Mouse (Mus musculus): ENCODE results near the gene D5Ertd579e. TPM values are rescaled to one million over a fixed set of nuclear protein-coding genes. Genes with fewer than 3 reads are reported as not detected.
A peak's percentile ranks its signal among the peaks of the same experiment; 100 is the strongest.

The D5Ertd579e gene
- total RNA-seq, 2 experiments from 2014 or later, result 21.0 to 25.7 TPM

DNA sequence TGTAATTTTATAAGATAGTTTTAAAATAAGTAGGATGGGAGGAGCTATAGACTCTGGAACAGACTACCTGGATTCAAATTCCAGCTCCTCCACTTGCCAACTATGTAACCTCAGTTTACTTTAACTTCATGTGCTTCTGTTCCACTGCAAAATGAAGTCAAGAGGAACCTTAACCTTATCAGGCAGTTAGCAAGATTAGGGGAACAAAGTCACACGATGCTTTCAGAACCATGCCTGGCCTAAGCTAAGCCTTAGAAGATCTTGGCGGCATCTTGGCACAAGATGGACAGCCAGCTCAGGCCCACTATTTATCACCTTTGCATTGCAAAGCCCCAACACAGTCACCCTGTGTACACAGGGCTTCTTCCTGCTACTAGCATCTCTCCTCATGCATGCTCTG, 116.8 kb downstream of the D5Ertd579e start:
- ATAC-seq (replicated peaks; ENCODE audit: low FRiP score, low TSS enrichment, poor library complexity, severe bottlenecking), result no peak

DNA sequence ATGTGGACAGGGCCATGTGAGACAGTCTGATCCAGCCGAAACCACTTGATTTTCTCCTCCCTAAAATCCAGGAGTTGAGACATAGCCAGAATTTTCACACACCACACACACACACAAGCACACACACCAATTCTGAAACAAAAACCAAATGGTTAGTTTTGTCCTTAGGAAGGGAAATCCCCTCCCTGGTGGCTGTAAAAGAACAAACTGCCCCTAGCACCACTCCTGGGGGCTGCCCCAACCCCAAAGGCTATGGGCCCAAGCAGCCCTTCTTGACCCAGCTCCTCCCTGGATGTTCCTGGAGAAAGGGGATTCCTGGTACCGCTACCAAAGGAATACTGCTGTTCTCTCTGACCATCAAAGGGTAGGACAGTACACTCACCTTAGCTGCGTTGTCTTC, 119.4 kb downstream of the D5Ertd579e start:
- no peak for ATAC-seq (replicated peaks; ENCODE audit: low FRiP score, low TSS enrichment, poor library complexity, severe bottlenecking)

DNA sequence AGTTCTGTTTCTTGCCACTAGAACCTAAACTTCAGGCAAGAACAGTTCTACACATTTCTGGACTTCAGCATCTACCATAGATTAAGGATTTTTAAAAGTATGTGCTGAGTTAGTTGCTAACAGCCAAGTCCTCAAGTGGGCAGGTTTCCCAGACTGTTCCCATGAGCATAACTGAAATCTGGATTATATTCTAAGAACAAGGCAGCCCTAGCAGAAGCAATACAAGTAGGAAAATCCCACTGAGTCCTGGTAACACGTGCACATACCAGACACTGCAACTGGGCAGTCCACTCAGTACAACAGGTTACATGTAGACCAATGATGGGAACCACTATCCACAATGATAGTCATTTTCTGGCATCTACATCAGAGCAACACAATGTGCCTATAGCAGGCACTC, 120.1 kb downstream of the D5Ertd579e start:
- no peak for ATAC-seq (replicated peaks; ENCODE audit: low FRiP score, low TSS enrichment, poor library complexity, severe bottlenecking)

DNA sequence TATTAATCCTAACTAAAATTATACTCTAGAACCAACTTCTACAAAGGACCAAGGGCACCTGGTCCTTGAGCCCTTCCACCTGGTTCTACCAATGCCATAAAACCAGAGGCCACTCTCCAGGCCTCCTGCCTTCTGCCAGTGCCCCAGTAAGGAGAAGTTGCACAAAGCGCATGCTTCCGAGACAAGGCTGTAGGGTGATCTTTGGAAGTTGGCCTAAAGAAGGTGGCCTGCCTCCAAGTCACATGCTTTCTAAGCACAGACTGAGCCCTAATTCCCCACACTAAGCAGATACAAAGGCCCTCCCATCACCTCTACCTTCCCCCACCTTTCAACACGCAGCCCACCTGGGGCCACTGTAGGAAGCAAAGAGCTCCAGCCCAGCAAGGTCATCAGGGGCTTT, 120.6 kb downstream of the D5Ertd579e start:
- ATAC-seq (replicated peaks; ENCODE audit: low FRiP score, low TSS enrichment, poor library complexity, severe bottlenecking), result no peak

DNA sequence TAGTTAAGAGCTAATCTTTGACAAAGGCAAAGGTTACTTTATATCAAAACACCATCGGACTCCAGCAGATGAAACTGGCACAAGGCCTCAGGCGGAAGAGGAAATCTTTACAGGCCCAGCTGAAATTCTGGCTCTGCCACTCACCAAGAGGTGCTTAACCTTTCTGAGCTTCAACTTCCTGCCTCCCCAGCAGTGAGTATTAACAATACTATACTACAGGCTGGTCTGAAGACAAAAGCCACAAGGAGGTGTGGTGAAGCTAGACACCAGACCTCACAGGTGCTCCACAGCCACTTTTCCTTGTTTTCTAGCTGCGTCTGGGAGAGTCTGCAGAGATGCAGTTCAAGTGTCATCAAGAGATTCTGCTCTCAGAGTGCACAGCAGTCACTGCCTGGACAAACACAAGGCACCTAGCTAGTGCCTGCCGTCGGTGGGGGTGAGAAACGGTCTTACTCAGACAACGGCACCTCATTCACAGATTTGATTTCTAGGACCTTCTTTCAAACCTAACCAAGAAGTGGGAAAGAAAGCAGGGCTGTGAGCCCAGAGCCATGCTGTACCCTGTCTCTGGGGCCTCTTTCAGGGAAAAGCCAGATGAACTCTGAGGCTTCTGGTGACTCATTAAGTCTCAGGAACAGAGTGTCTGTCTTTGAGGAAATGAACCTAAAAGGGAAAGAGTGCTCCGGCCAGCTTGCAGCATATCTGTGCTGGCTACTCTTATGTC, 121.5 kb downstream of the D5Ertd579e start:
- ATAC-seq (replicated peaks; ENCODE audit: low FRiP score, low TSS enrichment, poor library complexity, severe bottlenecking), result no peak

DNA sequence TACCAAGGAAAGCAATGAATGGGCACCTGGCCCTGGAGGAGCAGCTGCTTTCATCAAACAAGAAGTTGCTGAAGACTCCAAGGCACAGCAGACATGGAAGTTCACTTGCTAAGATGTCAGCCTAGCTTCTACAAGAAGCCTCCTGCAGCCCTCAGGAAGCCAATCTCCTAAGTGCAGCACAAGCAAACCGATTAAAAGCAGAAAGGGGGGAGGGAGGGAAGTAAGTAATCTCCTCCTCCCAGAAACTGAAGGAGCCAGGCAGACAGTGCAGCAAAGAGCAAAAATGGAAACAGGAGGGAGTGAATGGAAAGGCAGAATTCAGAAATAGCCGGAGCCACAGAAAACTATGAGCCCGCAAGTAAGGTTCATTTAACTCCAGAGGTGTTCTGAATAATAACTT, 122.5 kb downstream of the D5Ertd579e start:
- peak; percentile 95 for ATAC-seq (replicated peaks; ENCODE audit: low FRiP score, low TSS enrichment, poor library complexity, severe bottlenecking)

GRCm38 (mm10) chr5:36571371-36571770, 124.5 kb downstream of the D5Ertd579e start:
- ATAC-seq (replicated peaks; ENCODE audit: low FRiP score, low TSS enrichment, poor library complexity, severe bottlenecking), result no peak

- no peak for ATAC-seq (replicated peaks; ENCODE audit: low FRiP score, low TSS enrichment, poor library complexity, severe bottlenecking)
These were observed 125.1 kb downstream of the D5Ertd579e start for GRCm38 (mm10) chr5:36570546-36571245.

DNA sequence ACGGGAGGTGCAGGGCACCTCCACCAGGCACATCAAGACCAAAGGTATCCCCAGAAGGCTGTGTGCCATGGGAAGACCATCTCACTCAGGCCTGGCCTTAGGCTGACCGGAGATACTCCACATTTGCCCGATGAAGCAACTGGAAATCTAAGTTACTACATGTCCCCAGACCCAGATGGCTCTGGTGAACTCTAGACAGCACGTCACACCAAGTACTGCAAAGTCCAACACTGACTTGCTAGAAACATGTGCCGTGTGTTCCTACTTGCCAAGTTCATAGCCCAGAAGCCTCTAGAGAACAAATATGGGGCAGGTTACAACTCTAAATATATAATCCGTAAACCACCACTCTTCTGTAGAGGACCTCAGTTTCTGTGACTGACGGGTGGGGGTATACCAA, 125.7 kb downstream of the D5Ertd579e start:
- no peak for ATAC-seq (replicated peaks; ENCODE audit: low FRiP score, low TSS enrichment, poor library complexity, severe bottlenecking)

GRCm38 (mm10) chr5:36568118-36568517, 127.7 kb downstream of the D5Ertd579e start:
- no peak for ATAC-seq (replicated peaks; ENCODE audit: low FRiP score, low TSS enrichment, poor library complexity, severe bottlenecking)

- no peak for ATAC-seq (replicated peaks; ENCODE audit: low FRiP score, low TSS enrichment, poor library complexity, severe bottlenecking)
These were observed 128.2 kb downstream of the D5Ertd579e start for GRCm38 (mm10) chr5:36567627-36568026.

- peak; percentile 89 for ATAC-seq (replicated peaks; ENCODE audit: low FRiP score, low TSS enrichment, poor library complexity, severe bottlenecking)
These were observed 131.3 kb downstream of the D5Ertd579e start for GRCm38 (mm10) chr5:36564530-36564929.

DNA sequence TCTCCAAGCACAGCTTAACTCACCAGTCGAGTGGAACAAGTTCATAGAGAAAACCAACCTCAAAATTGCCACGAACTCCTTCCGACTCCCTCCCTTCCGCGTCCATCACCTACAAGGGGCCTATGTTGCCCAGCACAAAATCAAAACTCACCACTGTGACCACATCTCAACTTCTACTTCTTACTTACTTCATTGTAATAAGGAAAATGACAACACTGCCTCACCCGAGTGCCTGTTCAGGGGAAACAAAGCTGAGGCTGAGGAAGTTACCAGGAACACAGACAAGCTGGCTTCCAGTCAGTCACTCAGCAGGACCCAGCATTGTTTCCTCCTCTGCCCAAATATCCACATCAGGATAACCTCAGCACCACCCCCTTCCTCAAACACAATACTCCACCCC, 132.1 kb downstream of the D5Ertd579e start:
- ATAC-seq (replicated peaks; ENCODE audit: low FRiP score, low TSS enrichment, poor library complexity, severe bottlenecking), result no peak

DNA sequence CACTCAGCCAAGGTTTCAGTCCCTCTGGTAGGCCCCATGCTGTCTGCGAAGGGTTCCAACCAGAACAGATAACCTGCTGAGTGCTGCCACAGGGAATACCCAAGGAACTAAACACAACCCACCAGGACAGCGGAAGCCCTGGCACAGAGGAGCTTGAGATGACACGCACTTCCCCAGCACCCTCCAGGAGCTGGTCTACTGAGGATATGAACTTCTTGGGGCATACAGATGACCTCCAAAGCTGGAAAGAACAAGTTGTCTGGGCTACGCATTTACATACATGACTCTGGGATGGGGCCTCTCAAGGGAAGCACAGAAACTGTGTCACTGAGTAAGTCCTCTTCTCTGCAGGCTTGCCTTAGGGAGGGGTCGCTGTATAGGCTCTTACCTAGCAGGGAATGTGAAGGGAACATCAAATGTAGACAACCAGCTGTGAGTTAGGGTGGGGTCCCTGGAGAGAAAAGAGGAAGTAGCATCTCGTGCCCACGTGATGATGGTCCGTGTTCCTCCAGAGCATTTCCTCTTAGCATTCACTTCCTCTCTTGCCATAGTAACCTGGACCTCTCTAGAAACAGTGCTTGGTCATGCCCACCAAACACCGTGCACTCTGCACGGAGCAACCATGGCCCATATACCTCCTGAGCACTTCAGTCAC, 132.9 kb downstream of the D5Ertd579e start:
- no peak for ATAC-seq (replicated peaks; ENCODE audit: low FRiP score, low TSS enrichment, poor library complexity, severe bottlenecking)

DNA sequence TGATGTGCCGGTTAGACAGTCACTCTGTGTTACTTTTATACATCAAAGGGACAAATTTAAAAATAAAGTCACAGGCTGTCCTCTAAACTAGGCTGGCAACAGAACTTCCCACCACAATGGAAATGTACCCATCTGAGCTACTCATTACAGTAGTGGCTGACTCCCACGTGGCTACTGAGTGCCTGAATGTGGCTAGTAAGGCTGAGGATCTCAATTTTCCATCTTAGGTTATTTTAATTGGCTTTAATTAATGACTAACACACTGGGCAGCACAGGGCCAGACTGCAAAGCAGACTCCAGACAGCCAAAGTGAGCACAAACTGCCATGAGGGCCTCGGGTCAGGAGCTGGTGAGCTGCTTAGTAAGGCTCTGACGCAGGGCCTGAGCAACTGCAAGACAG, 134.3 kb downstream of the D5Ertd579e start:
- ATAC-seq (replicated peaks; ENCODE audit: low FRiP score, low TSS enrichment, poor library complexity, severe bottlenecking), result no peak

GRCm38 (mm10) chr5:36560490-36560889, 135.3 kb downstream of the D5Ertd579e start:
- ATAC-seq (replicated peaks; ENCODE audit: low FRiP score, low TSS enrichment, poor library complexity, severe bottlenecking), result no peak

DNA sequence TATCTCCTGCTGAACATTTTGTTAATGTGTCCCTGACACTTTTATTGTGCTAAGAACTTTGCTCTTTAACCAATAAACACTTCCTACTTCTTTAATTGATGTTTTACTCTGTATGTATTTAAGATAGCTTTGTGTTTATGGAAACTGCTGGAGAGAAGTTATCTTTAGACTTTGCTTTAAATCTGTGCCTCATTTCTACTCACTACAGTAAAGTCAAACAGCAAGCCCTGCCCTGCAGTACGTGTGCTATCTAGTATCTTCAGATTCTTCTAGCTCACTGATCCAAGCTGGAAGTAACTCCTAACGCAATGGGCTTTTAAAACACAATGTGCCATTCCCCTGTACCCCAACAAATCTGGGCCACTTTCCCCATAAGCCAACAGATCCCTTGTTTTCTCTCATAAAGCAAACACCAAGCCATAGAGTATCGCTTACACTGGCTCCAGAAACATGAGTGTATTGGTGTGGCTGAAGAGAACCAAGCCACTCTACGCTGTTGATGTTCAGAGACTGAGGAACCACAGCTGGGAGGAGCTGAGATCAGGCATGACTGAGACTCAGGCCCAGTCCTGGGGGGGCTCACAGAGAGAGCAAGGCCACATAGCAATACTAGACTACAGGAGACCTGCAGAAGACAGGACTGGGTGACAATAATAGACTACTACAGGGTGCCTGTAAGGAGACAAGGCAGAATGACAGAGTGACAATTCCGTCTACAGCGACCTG, 136.2 kb downstream of the D5Ertd579e start:
- ATAC-seq (replicated peaks; ENCODE audit: low FRiP score, low TSS enrichment, poor library complexity, severe bottlenecking), result no peak

DNA sequence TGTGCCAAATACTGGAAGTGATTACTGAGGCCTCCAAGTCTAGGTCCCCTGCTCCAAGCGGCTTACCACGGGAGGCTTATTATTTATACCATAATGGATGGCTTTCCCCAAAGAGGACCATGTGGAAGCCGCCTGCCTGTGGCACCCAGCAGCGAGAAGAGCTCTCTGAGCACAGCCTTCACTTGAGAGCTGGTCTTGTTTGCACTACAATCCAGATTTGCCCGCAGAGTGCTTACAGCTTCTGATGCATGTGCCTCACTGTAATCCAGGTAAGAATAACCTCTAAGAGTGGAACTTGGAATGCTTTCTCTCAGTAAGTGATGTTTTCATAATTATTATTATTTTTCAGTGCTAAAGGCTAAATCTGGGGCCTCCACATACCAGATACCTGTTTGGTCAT, 136.7 kb downstream of the D5Ertd579e start:
- no peak for ATAC-seq (replicated peaks; ENCODE audit: low FRiP score, low TSS enrichment, poor library complexity, severe bottlenecking)

DNA sequence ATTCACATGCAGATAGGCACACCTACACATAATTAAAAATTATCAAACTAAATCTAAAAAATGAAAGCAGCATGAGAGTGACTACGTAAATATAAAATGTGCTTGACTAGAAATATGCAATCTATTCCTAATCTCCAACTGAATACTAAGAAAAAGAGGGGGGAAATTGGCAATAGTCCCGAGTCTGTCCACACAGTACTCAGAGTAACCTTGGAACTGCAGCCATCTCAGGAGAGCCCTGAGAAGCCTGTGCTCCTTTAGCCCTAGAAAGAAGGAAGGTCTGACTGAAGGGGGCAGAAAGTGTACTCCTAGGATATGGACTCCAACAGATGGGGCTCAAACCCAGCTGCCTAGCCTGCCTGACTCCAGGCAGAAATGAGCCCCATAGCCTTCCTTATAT, 137.3 kb downstream of the D5Ertd579e start:
- ATAC-seq (replicated peaks; ENCODE audit: low FRiP score, low TSS enrichment, poor library complexity, severe bottlenecking), result no peak

All from megakaryocyte-erythroid progenitor cell, adult 5-6 weeks (primary cell).